Mouse (Mus musculus): ENCODE data around the gene Ghdc. TPM values are rescaled to one million over a fixed set of nuclear protein-coding genes. Genes with fewer than 3 reads are reported as not detected.

Ghdc gene
- total RNA-seq (2014; rRNA removed; ENCODE audit: low replicate concordance) (8.2 and 13.0 TPM in 2 replicates), polyA plus RNA-seq (2015; fragmentation: Nextera tagmentation; extraction: Ambion mirVana) (6.8 and 7.0 TPM in 2 replicates)

DNA sequence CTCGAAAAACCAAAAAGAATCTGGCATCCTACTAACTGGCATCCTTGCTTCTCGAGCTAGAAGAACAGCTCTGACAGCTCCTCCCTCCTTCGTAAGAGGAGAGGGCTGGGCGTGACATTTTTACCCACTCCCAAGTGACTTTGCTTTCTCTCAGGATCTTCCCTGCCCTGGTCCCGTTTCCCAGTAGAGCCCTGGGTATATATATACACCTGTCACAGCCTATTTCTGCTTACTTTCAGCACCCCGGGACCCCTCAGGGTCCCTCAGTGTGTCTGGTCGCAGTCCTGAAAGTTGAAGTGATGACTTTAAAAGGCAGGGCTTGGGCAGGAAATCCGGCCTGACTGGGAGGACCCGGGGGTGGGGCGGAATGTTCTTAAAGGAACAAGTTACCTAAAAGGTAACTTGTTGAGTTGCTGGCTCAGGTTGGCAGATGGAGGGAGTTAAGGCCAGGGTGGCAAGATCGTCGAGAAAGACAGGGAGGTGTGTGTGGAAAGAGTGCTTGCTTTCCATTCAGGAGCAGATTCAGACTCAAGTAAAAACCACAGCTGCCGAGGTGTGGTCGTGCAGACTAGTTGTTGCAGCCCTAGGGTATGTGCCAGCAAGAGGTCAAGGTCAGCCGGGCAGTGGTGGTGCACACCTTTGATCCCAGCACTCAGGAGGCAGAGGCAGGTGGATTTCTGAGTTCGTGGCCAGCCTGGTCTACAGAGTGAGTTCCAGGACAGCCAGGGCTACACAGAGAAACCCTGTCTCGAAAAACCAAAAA, at the start of gene Ghdc:
TSS of gene Ghdc (minus strand) at position 312 of the 763 bp plus-strand sequence.
- peak; percentile 84 for ATAC-seq (ENCODE audit: insufficient read depth, low read depth)
- peak within 1 kb of the TSS; percentile 78 for H3K4me3 ChIP-seq (ENCODE audit: low read depth, low read length)
- H3K36me3 ChIP-seq (replicated peaks; ENCODE audit: control insufficient read depth, insufficient read depth, low read length), result peaks cover 4% of the 10 kb centered on the region; the same call in 1 of the 2 replicates
- TF ChIP-seq CTCF (IDR thresholded peaks at IDR 0.05; ENCODE audit: low read depth) (no peak), EP300 (IDR thresholded peaks at IDR 0.05; ENCODE audit: low read depth) (no peak)
- peak; percentile 83 for DNase-seq (ENCODE audit: low spot score)
- peaks cover 6% of the 10 kb centered on the region for H3K4me1 ChIP-seq (ENCODE audit: control insufficient read depth, insufficient read depth)
- H3K27ac ChIP-seq (ENCODE audit: low read depth), result peak within 1 kb of the TSS; percentile 52
- peak within 1 kb of the TSS; percentile 56 for H3K9ac ChIP-seq (replicated peaks; ENCODE audit: low read depth, low read length)
- H3K9me3 ChIP-seq (replicated peaks; ENCODE audit: control insufficient read depth, low read length), result no peaks in the 10 kb centered on the region
- WGBS, result 9% methylated on average over 17 of the region's 17 CpGs
- H3K4me2 ChIP-seq (ENCODE audit: low read depth, low read length), result peak within 1 kb of the TSS; percentile 73
- H3K27me3 ChIP-seq (ENCODE audit: control insufficient read depth, insufficient read depth, low read length), result no peaks in the 10 kb centered on the region

DNA sequence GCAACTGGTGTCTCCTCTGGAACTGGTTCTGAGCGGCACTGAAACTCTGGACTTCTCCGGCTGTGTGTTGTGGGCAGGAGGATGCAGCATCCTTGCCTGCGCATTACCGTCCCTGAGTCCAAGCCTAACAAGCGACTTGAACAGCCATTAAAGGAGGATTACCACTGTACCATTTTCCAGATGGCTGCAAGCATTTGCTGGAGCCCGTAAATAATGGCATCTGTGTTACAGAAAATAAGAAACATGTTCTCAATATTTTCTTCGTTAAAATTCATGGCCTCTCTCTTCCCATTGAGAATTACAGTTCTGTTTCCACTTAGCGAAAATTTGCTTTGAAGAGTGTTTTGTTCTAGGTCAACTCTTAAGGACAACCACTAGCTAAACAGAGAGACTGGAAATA, 49.3 kb upstream of the Ghdc start:
- Histone ChIP-seq H3K9ac (replicated peaks; ENCODE audit: low read depth, low read length) (no peak overlapping the region), H3K4me3 (ENCODE audit: low read depth, low read length) (no peak overlapping the region), H3K9me3 (replicated peaks; ENCODE audit: control insufficient read depth, low read length) (no peaks in the 10 kb centered on the region), H3K27me3 (ENCODE audit: control insufficient read depth, insufficient read depth, low read length) (no peaks in the 10 kb centered on the region), H3K27ac (ENCODE audit: low read depth) (no peak overlapping the region), H3K4me2 (ENCODE audit: low read depth, low read length) (no peak overlapping the region), H3K4me1 (ENCODE audit: control insufficient read depth, insufficient read depth) (peaks cover 29% of the 10 kb centered on the region), H3K36me3 (replicated peaks; ENCODE audit: control insufficient read depth, insufficient read depth, low read length) (no peaks in the 10 kb centered on the region)
- ATAC-seq (ENCODE audit: insufficient read depth, low read depth) (no peak), DNase-seq (ENCODE audit: low spot score) (no peak)
- 86% methylated on average over 8 of the region's 8 CpGs for WGBS
- TF ChIP-seq EP300 (IDR thresholded peaks at IDR 0.05; ENCODE audit: low read depth), result no peak
- no peak for TF ChIP-seq CTCF (IDR thresholded peaks at IDR 0.05; ENCODE audit: low read depth)

DNA sequence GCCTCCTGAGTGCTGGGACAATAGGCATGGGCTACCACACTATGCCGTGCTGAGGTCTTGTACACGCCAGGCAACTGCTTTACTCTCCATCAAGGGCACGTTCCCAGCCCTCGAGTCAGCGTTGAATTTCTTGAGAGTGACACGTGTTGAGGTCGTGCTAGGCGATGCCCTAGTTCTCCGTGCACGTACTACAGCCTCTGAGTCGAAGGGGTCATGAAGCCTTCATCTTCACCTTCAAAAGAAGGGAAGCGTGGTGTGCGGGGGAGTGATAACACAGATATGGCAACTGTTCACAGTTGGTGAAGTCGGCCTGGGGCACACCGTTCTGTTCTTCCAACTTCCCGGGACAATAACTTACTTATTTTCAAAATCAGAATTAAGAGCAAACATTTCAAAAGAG, 48.9 kb upstream of the Ghdc start:
- Histone ChIP-seq H3K27ac (ENCODE audit: low read depth) (no peak overlapping the region), H3K36me3 (replicated peaks; ENCODE audit: control insufficient read depth, insufficient read depth, low read length) (no peaks in the 10 kb centered on the region), H3K4me3 (ENCODE audit: low read depth, low read length) (no peak overlapping the region), H3K9ac (replicated peaks; ENCODE audit: low read depth, low read length) (no peak overlapping the region), H3K27me3 (ENCODE audit: control insufficient read depth, insufficient read depth, low read length) (no peaks in the 10 kb centered on the region), H3K4me2 (ENCODE audit: low read depth, low read length) (no peak overlapping the region), H3K4me1 (ENCODE audit: control insufficient read depth, insufficient read depth) (peaks cover 29% of the 10 kb centered on the region), H3K9me3 (replicated peaks; ENCODE audit: control insufficient read depth, low read length) (no peaks in the 10 kb centered on the region)
- TF ChIP-seq EP300 (IDR thresholded peaks at IDR 0.05; ENCODE audit: low read depth) (no peak), CTCF (IDR thresholded peaks at IDR 0.05; ENCODE audit: low read depth) (no peak)
- WGBS, result 39% methylated on average over 16 of the region's 16 CpGs
- ATAC-seq (ENCODE audit: insufficient read depth, low read depth) (no peak; the same call in 1 of the 2 replicates), DNase-seq (ENCODE audit: low spot score) (no peak)

DNA sequence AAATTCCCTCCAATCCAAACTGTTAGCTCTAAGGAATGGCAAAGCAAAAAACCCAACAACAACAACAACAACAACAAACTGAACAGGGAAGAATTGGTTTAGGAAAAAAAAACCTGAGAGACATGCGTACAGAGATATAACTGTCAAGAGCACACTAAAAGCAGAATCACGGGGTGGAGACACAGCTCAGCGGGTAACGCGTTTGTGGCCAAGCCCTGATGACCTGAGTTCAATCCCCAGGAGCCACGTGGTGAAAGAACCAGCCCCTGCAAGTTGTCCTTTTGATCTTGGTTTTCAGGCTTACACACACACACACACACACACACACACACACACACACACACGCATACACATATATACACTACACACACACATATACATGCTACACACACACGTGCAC, 48.3 kb upstream of the Ghdc start:
- H3K9ac ChIP-seq (replicated peaks; ENCODE audit: low read depth, low read length), result no peak overlapping the region
- ATAC-seq (ENCODE audit: insufficient read depth, low read depth), result no peak
- no peaks in the 10 kb centered on the region for H3K36me3 ChIP-seq (replicated peaks; ENCODE audit: control insufficient read depth, insufficient read depth, low read length)
- no peaks in the 10 kb centered on the region for H3K27me3 ChIP-seq (ENCODE audit: control insufficient read depth, insufficient read depth, low read length)
- no peak overlapping the region for H3K4me2 ChIP-seq (ENCODE audit: low read depth, low read length)
- H3K4me1 ChIP-seq (ENCODE audit: control insufficient read depth, insufficient read depth), result peaks cover 25% of the 10 kb centered on the region
- no peak for DNase-seq (ENCODE audit: low spot score)
- TF ChIP-seq CTCF (IDR thresholded peaks at IDR 0.05; ENCODE audit: low read depth) (no peak), EP300 (IDR thresholded peaks at IDR 0.05; ENCODE audit: low read depth) (no peak)
- H3K4me3 ChIP-seq (ENCODE audit: low read depth, low read length), result no peak overlapping the region
- no peaks in the 10 kb centered on the region for H3K9me3 ChIP-seq (replicated peaks; ENCODE audit: control insufficient read depth, low read length)
- WGBS, result 79% methylated on average over 8 of the region's 8 CpGs
- H3K27ac ChIP-seq (ENCODE audit: low read depth), result no peak overlapping the region

DNA sequence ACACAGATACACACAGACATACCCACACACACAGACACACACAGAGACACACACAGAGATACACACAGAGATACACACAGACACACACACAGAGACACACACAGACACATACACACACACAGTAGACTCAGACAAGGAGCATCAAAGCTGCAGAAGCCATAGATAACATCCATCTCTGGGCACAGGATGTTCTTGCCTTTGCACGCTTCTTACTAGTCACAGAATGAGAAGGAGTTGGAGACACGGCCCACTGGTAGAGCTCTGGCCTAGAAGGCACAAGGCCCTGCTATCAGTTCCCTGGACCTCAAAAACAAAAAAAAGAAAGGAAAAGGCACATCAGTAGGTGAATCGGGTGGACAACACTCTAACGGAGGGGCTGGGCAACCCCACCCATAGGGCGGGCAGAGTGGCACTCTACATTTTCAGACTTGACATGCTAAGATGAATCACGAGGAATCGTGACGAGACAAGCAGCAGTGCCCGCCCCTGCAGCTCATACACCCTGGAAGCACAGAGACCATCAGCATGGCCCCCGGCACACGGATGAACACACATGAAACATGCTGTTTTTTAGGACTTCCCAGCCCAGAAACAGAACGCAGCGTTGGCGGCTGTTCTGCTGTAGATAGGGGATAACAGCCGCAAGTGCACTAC, 47.7 kb upstream of the Ghdc start:
- ATAC-seq (ENCODE audit: insufficient read depth, low read depth) (no peak), DNase-seq (ENCODE audit: low spot score) (no peak)
- Histone ChIP-seq H3K4me3 (ENCODE audit: low read depth, low read length) (no peak overlapping the region), H3K27me3 (ENCODE audit: control insufficient read depth, insufficient read depth, low read length) (no peaks in the 10 kb centered on the region), H3K36me3 (replicated peaks; ENCODE audit: control insufficient read depth, insufficient read depth, low read length) (no peaks in the 10 kb centered on the region), H3K9me3 (replicated peaks; ENCODE audit: control insufficient read depth, low read length) (no peaks in the 10 kb centered on the region), H3K27ac (ENCODE audit: low read depth) (no peak overlapping the region), H3K4me2 (ENCODE audit: low read depth, low read length) (no peak overlapping the region), H3K9ac (replicated peaks; ENCODE audit: low read depth, low read length) (no peak overlapping the region), H3K4me1 (ENCODE audit: control insufficient read depth, insufficient read depth) (peaks cover 21% of the 10 kb centered on the region)
- no peak for TF ChIP-seq CTCF (IDR thresholded peaks at IDR 0.05; ENCODE audit: low read depth)
- TF ChIP-seq EP300 (IDR thresholded peaks at IDR 0.05; ENCODE audit: low read depth), result no peak
- 87% methylated on average over 15 of the region's 15 CpGs for WGBS

All from heart, postnatal 0 days (tissue).